Mouse (Mus musculus) hindlimb bud, embryonic 11.5 days (tissue): Measurements from ENCODE around the gene D930007J09Rik.

ENCODE experiments used
- DNase-seq: peaks from one replicate; pipeline ENCODE4 v3.0.0-alpha.2; 2012; ENCODE audit warnings: low read depth, low spot score; ENCODE audit errors: extremely low spot score

D930007J09Rik gene

GRCm38 (mm10) chr13:32802259-32803081, at the start of gene D930007J09Rik:
TSS of gene D930007J09Rik (minus strand) at chr13:32802849.
- no peak for DNase-seq

- peak; percentile 18 for DNase-seq
These were observed 49.3 kb upstream of the D930007J09Rik start for GRCm38 (mm10) chr13:32851967-32852366.

GRCm38 (mm10) chr13:32850668-32851404, 48.2 kb upstream of the D930007J09Rik start, which contains the start of gene Serpinb1a:
TSS of gene Serpinb1a (minus strand) at chr13:32851185.
- DNase-seq, result no peak

GRCm38 (mm10) chr13:32850156-32850555, 47.5 kb upstream of the D930007J09Rik start:
- no peak for DNase-seq

- no peak for DNase-seq
These were observed 47.0 kb upstream of the D930007J09Rik start for GRCm38 (mm10) chr13:32849531-32850123.

- no peak for DNase-seq
These were observed 46.4 kb upstream of the D930007J09Rik start for GRCm38 (mm10) chr13:32849092-32849491.

- no peak for DNase-seq
These were observed 43.6 kb upstream of the D930007J09Rik start for GRCm38 (mm10) chr13:32846221-32846620.

- DNase-seq, result no peak
These were observed 38.7 kb upstream of the D930007J09Rik start for GRCm38 (mm10) chr13:32841349-32841748.

GRCm38 (mm10) chr13:32839314-32839713, 36.7 kb upstream of the D930007J09Rik start:
- DNase-seq, result no peak

GRCm38 (mm10) chr13:32834513-32834912, 31.9 kb upstream of the D930007J09Rik start:
- DNase-seq, result no peak

- DNase-seq, result no peak
These were observed 30.6 kb upstream of the D930007J09Rik start for GRCm38 (mm10) chr13:32833237-32833636.

- DNase-seq, result no peak
These were observed 30.1 kb upstream of the D930007J09Rik start for GRCm38 (mm10) chr13:32832776-32833175.

GRCm38 (mm10) chr13:32831505-32832273, 29.0 kb upstream of the D930007J09Rik start:
- no peak for DNase-seq

- DNase-seq, result no peak
These were observed 26.2 kb upstream of the D930007J09Rik start for GRCm38 (mm10) chr13:32828886-32829285.

- no peak for DNase-seq
These were observed 25.3 kb upstream of the D930007J09Rik start for GRCm38 (mm10) chr13:32827951-32828350.

- DNase-seq, result no peak
These were observed 24.6 kb upstream of the D930007J09Rik start for GRCm38 (mm10) chr13:32827111-32827822.

- no peak for DNase-seq
These were observed 22.9 kb upstream of the D930007J09Rik start for GRCm38 (mm10) chr13:32825546-32825945.

GRCm38 (mm10) chr13:32824377-32825330, 22.0 kb upstream of the D930007J09Rik start:
- DNase-seq, result no peak

GRCm38 (mm10) chr13:32823126-32823525, 20.5 kb upstream of the D930007J09Rik start:
- no peak for DNase-seq
